Mouse (Mus musculus) thymus, adult 2 months (tissue): ENCODE data around the gene Gm49322. TPM values are rescaled to one million over a fixed set of nuclear protein-coding genes. Genes with fewer than 3 reads are reported as not detected.
A peak's percentile ranks its signal among the peaks of the same experiment; 100 is the strongest.

Source experiments
- DNase-seq: peaks from one replicate; pipeline ENCODE4 v3.0.0; 2021
- H3K27ac ChIP-seq: fragments of 200-500 bp; 2 replicates; pipeline ENCODE4 v1.5.1; 2012; ENCODE audit warnings: low read length, control low read depth; ENCODE audit not compliant: control insufficient read depth, insufficient read depth
- H3K27me3 ChIP-seq: fragments of 200-500 bp; 2 replicates; pipeline ENCODE4 v1.6.1; 2012; ENCODE audit warnings: mild to moderate bottlenecking, low read length, moderate library complexity, mixed read lengths; ENCODE audit not compliant: control insufficient read depth, insufficient read depth
- H3K36me3 ChIP-seq: fragments of 200-500 bp; 2 replicates; pipeline ENCODE4 v1.6.1; 2012; ENCODE audit warnings: mild to moderate bottlenecking, low read length, moderate library complexity; ENCODE audit not compliant: control insufficient read depth, insufficient read depth
- H3K4me1 ChIP-seq: fragments of 200-500 bp; replicated peaks from 2 replicates; pipeline ENCODE4 v1.6.1; 2012; ENCODE audit warnings: low read length; ENCODE audit not compliant: control insufficient read depth, insufficient read depth
- H3K4me3 ChIP-seq: fragments of 200-500 bp; 2 replicates; pipeline ENCODE4 v1.5.1; 2012; ENCODE audit warnings: mild to moderate bottlenecking, low read length, control low read depth, moderate library complexity; ENCODE audit not compliant: control insufficient read depth, insufficient read depth
- CTCF ChIP-seq: fragments of 200-500 bp; IDR thresholded peaks from 2 replicates; pipeline ENCODE4 v1.5.1; 2012; ENCODE audit warnings: mild to moderate bottlenecking, control low read depth, low read length, moderate library complexity, borderline replicate concordance; ENCODE audit not compliant: control insufficient read depth, poor library complexity, insufficient read depth; ENCODE audit errors: extremely low read depth
- POLR2A ChIP-seq: fragments of 200-500 bp; IDR thresholded peaks from 2 replicates; pipeline ENCODE4 v1.6.1; 2012; ENCODE audit warnings: mild to moderate bottlenecking, low read length, control low read depth, moderate library complexity; ENCODE audit not compliant: control insufficient read depth, poor library complexity, insufficient read depth; ENCODE audit errors: extremely low read depth
- WGBS: fragments of 180-500 bp; shearing (Covaris S2); methylation state at CpG from one replicate; pipeline ENCODE4 v1.1.7; 2018; 5-methylcytosine and 5-hydroxymethylcytosine counted together
- polyA plus RNA-seq: library from polyadenylated mRNA; depleted of rRNA; stranded (reverse); fragments of >200 nt; gene quantifications from 2 replicates; pipeline ENCODE4 v1.2.3, GENCODE M21; 2012

Gene Gm49322
- polyA plus RNA-seq, 1 experiment, result 7.5 TPM

DNA sequence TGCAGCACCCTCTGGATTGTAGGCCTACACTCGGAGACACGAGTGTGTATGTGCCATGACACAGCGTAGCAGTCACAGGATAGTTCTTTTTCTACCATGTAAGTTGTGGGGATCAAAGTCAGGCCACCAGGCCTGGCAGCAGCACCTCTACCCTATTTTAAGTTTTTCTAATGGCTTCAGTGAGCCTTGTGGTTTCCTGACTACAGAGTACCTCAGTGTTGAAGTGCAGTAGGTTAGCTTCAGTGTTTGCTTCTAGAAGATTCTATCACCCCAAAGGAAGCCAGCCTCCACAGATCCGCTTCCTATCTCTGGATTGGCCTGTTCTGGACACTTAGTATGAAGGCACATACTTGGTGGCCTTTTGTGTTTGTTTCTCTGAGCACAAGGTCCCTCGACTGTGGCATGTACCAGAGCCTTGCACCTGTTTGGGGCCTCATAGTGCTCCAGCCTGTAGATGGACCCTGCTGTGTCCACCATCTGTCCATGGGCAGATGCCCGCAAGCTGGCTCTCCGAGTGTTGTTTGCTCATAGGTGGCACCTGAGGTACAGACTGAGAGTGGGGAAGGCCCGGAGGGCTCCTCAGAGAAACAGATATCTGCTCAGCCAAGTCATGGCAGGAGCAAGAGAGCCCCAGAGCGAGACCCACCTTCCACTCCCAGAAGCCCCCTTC is 4.4 kb downstream of the Gm49322 start:
- Histone ChIP-seq H3K4me3 (no peak overlapping the region), H3K4me1 (peaks cover 73% of the 10 kb centered on the region), H3K27ac (peak overlapping the region; percentile 79), H3K36me3 (peaks cover under 1% of the 10 kb centered on the region; the same call in 1 of the 2 replicates), H3K27me3 (no peaks in the 10 kb centered on the region)
- no peak for TF ChIP-seq CTCF
- TF ChIP-seq POLR2A, result no peak
- 58% methylated on average over 9 of the region's 9 CpGs for WGBS
- DNase-seq, result no peak

GRCm38 (mm10) chr10:80611024-80611423 is 5.2 kb downstream of the Gm49322 start:
- TF ChIP-seq CTCF, result peak; percentile 89; the same call in 1 of the 2 replicates
- 0 out of 2 replicates have a peak, but pooled peaks have one; percentile 17 for TF ChIP-seq POLR2A
- H3K36me3 ChIP-seq, result peaks cover 4% of the 10 kb centered on the region; the same call in 1 of the 2 replicates
- peak; percentile 81 for DNase-seq
- WGBS, result 16% methylated on average over 4 of the region's 4 CpGs
- peak overlapping the region; percentile 79 for H3K27ac ChIP-seq
- no peaks in the 10 kb centered on the region for H3K27me3 ChIP-seq
- peaks cover 72% of the 10 kb centered on the region for H3K4me1 ChIP-seq
- H3K4me3 ChIP-seq, result no peak overlapping the region

- TF ChIP-seq CTCF, result no peak
- TF ChIP-seq POLR2A, result no peak
- H3K4me3 ChIP-seq, result no peak overlapping the region
- H3K27me3 ChIP-seq, result no peaks in the 10 kb centered on the region
- 94% methylated on average over 3 of the region's 3 CpGs for WGBS
- H3K27ac ChIP-seq, result no peak overlapping the region
- H3K4me1 ChIP-seq, result peaks cover 65% of the 10 kb centered on the region
- H3K36me3 ChIP-seq, result peaks cover 4% of the 10 kb centered on the region; the same call in 1 of the 2 replicates
- no peak for DNase-seq
These were observed 6.1 kb downstream of the Gm49322 start for GRCm38 (mm10) chr10:80611905-80612304.

- H3K4me3 ChIP-seq, result no peak overlapping the region
- 90% methylated on average over 3 of the region's 3 CpGs for WGBS
- no peak for DNase-seq
- H3K36me3 ChIP-seq, result peaks cover 4% of the 10 kb centered on the region; the same call in 1 of the 2 replicates
- peaks cover 56% of the 10 kb centered on the region for H3K4me1 ChIP-seq
- H3K27ac ChIP-seq, result peak overlapping the region; percentile 91
- TF ChIP-seq CTCF, result no peak
- TF ChIP-seq POLR2A, result no peak
- H3K27me3 ChIP-seq, result no peaks in the 10 kb centered on the region
These were observed 8.0 kb downstream of the Gm49322 start for GRCm38 (mm10) chr10:80613821-80614220.

DNA sequence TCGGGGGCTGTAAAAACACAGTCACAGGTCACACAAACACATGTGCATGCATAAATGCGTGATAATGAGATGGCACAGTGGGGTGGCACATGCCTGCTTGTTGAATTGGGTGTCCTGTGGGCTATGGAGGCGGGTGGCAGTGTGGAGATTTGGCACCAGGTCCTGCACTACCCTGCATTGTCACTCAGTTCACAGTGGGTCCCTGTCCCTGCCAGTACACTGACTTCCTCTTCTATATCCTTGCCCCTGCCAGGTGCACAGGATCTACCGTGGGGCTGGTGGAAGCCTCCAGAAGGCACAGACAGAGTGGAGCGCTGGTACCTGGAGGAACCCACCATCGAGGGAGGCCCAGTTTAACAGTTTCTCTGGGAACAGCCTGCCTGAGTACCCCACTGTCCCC is 8.5 kb downstream of the Gm49322 start:
- Histone ChIP-seq H3K36me3 (peaks cover 4% of the 10 kb centered on the region; the same call in 1 of the 2 replicates), H3K4me3 (no peak overlapping the region), H3K27me3 (no peaks in the 10 kb centered on the region), H3K4me1 (peaks cover 51% of the 10 kb centered on the region), H3K27ac (peak overlapping the region; percentile 91)
- peak; percentile 44 for DNase-seq
- no peak for TF ChIP-seq POLR2A
- no peak for TF ChIP-seq CTCF
- 39% methylated on average over 6 of the region's 6 CpGs for WGBS

- TF ChIP-seq CTCF (no peak), POLR2A (peak; percentile 32; the same call in 1 of the 2 replicates)
- peaks cover 34% of the 10 kb centered on the region for H3K4me1 ChIP-seq
- WGBS, result 3% methylated on average over 9 of the region's 9 CpGs
- peak overlapping the region; percentile 97 for H3K27ac ChIP-seq
- DNase-seq, result peak; percentile 79
- H3K36me3 ChIP-seq, result peaks cover 4% of the 10 kb centered on the region; the same call in 1 of the 2 replicates
- H3K4me3 ChIP-seq, result no peak overlapping the region
- H3K27me3 ChIP-seq, result no peaks in the 10 kb centered on the region
These were observed 12.4 kb downstream of the Gm49322 start for GRCm38 (mm10) chr10:80618181-80618580.
